Mouse (Mus musculus): ENCODE data around the gene Gtf2ird1.
"Not testable (repeated sequence)": the region's sequence is repeated elsewhere in the genome, so short reads cannot be mapped to it uniquely, and the experiment has no call there.

Gtf2ird1 gene

DNA sequence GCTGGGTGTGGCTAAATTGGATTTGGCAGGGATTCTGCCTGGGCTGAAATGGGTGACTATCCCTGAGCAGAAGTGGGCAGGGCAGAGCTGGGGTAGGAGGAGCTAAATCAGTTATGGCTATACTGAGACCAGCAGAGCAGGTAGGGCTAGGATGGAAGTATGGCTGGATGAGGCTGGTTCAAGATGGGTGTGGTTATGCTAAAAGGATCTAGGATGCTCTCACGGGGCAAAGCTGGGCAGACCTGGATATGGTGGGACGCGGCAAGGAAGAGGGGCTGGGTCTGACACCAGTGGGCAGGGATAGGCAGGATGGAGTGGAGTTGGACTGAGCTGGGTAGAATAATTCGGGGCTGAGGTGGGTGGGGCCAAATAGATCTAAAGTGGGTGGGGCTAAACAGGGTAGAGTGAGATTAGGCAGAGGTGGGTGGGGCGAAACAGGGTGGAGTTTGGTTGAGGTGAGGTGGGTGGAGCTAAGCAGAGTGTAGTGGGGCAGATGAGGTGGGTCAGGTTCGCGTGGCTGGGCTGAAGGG lies 46.1 kb downstream of the Gtf2ird1 start:
- DNase-seq (ENCODE audit: low spot score in 2 of 2) = no peak

DNA sequence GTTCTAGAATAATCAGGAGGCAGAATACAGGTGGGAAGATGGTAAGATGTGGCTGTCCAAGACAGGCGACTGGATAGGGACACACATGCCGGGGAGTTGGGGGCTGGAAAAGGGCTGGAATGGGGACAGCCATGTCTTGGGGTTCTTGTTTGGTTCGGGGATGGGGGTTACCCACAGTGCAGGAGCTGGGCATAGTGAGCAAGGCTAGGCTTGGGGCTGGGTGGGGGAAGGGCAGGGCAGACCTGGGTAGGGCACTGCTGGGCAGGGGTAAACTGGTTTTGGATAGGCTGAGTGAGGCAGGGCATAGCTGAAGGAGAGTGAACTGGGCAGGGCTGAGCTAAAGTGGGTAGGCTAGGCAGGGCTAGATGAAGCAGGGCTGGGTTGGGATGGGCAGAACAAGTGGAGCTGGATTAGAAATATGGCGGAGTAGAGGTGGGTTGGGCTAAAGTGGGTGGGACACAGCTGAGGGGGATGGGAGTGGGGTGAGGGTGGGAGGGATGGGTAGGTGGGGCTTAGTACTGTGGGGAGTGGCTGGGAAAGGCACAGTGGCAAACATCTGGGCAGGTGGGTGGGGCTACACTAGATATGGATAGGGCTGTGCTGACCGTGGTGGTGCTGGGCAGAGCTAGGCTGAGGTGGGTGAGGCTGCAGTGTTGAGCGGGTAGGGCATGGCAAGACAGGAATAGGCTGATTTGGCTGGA lies 46.8 kb downstream of the Gtf2ird1 start:
- no peak for DNase-seq (ENCODE audit: low spot score in 2 of 2)

DNA sequence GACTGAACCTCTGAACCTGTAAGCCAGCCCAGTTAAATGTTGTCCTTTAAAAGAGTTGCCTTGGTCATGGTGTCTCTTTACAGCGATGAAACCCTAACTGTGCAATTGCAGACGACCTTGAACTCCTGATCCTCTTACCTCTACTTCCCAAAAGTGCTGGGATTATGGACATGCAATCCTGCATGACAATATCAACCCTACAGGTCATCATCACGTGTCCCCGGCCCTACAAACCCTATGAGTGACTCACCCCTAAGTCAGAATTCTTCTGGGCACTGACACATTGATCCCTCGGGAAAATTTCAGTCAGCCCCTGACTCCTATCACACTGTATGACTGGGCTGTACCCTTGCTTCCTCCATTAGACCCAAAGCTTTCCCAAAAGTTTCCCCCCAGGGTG lies 48.4 kb downstream of the Gtf2ird1 start:
- DNase-seq (ENCODE audit: low spot score in 2 of 2) = no peak

DNA sequence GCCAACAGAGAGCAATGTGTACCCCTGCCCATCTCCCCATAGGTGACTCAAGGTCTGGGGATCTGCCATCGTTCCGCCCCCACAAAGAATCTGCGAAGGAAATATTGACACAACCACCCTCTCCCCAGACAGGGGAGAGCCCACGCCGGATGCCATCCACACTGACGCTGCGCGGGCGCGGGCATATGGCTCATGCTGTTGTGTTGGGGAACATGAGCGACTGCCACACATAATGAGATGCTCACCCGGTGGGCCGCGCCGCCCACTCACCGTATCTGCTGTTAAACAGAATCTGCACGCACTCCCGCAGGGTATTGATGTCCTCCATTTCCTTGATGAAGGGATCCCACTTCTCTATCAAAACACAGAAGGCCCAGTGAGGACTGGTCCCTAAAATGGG lies 54.7 kb downstream of the Gtf2ird1 start:
- DNase-seq (ENCODE audit: low spot score in 2 of 2) = no peak

DNA sequence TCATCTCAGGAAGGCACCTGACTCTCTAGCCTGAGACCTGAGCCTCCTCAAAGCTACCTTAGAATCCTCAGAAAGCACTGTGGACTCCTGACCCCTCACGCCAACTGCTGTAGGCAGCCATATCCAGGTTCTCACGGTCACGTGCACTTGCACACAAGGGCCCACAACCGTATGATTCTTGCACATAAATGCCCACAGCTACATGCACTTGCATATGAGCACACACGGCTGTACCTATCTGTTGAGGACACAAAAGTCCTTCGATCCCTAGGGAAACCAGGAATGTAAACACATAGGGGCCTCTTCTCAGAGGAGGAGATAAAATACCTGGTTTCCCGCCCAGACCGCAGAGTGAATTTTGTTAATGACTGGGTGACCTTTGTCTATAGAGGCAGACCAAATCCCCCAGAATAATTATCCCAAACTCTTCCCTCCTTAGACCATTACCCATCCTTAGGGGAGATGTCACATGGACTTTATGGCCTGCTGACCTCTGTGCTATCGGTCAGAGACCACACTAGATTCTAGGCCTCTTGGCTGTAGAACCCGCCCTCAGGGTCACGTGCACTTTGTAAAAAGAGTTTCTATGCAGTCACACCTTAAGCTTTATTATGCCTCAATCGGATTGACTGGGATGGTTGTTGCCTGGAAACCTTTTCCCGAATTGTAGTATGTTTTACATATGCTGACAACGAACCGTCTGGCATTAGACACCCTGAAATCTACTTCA lies 58.9 kb downstream of the Gtf2ird1 start:
- DNase-seq (ENCODE audit: low spot score in 2 of 2) = no peak

DNA sequence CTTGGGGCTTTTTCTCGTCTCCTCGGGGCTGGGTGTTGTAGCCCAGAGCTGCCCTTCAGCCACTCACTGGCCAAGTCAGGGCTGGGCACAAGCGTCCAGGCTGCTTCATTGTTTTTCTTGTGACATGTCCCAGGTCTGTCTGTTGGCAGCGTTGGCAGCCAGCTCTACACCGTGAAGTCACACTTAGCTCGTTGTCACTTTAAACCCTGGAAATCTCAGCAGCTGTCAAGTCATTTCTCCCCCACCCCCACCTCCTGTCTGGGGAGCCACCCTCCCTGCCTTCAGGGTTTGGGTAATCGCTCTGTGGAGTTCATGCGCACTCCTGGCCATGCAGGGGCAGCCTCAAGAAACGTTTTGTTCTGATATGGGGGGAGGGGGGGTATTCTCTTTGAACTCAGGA lies 60.0 kb downstream of the Gtf2ird1 start:
- no peak for DNase-seq (ENCODE audit: low spot score in 2 of 2)

DNA sequence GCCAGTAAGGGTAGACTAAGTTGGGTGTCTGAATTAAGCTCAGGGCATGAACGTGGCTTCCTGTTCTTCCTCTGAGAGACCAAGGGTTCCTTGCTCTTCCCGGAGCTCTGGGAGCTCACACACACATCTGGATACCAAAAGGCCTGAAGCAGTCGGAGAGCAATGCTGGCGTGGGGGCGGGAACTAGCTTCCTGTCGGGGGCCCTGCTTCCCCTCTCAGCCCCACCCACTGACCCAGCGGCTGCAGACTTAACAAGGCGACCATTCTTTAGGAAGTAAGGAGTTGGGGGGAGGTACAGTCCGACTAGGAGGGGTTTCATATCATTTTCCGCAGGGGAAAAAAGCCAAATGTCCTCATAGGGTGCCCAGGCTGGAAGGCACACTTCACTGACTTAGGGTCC lies 61.9 kb downstream of the Gtf2ird1 start:
- DNase-seq (ENCODE audit: low spot score in 2 of 2) = no peak

DNA sequence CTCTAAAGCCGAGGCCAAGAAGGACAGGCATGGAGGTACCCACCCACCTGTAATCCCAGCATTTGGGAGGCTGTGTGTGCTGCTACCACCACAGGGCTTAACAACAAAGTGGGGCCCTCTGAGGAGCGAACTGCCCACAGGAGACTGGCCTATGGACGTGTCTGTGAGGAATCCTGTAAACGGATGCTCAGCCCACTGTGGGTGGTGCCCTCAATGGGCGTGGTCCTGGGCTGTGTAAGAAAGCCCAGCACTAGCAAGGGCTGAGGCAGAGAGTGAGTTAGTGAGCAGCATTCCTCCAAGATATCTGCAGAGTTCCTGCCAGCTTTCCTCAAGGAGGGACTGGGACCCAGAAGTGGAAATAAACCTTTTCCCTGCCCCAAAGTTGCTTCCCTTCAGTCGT lies 62.9 kb downstream of the Gtf2ird1 start:
- DNase-seq (ENCODE audit: low spot score in 2 of 2) = no peak

DNA sequence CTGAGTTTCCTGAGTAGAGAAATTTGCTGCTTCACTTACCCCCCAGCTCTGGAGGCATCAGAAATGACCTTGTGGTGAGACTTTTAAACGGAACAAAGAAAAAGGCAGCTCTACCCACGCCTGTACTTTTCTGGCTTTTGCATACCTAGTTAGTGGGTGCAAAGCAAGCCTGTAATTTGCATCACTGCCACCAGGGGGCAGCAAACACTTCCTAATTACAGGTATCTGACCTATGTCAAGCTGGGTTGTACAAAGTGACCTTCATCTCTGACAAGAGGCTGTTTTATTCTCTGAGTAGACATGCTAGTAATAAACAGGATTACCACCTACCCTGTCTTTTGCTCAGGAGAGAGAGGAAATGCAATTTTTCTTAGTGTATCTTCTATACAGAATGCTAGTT lies 71.4 kb downstream of the Gtf2ird1 start:
- peak; percentile 74 to 80 for DNase-seq (ENCODE audit: low spot score in 2 of 2)

DNA sequence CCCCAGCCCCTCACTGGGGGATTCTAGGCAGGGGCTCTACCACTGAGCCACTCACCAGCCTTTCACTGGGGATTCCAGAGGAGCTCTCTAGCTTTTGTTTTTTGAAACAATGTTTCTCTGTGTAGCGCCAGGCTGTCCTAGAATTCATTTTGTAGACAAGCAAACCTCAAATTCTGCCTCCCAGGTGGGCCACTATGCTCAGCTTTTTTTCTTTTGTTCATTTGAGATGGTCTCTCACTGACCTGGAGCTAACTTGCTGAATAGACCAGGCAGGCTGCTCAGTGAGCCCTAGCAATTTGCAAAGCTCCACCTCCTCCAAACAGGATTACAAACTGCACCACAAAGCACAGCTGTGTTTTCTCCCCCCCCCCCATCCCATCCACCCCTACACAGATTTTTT lies 81.3 kb downstream of the Gtf2ird1 start:
- no peak for DNase-seq (ENCODE audit: low spot score in 2 of 2)

DNA sequence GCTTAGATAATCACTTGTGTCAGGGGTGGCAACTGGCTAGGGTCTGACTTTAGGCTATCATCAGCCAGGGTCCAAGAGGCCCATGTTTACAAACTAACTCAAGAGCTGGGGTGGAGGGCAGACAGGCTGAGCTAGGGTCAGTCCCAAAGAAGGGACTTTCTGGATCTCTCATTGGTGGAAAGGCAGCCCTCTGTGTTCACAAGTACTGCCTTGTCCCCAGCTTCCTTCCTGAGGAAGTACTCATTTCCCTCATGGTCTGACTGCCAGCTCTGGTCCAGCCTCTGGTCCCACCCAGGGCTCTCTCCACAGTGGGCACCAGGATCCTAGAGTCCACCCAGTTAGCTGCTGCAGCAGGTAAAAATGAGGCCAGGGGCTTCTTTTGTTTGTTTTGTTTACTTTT lies 82.0 kb downstream of the Gtf2ird1 start:
- DNase-seq (ENCODE audit: low spot score in 2 of 2) = no peak

DNA sequence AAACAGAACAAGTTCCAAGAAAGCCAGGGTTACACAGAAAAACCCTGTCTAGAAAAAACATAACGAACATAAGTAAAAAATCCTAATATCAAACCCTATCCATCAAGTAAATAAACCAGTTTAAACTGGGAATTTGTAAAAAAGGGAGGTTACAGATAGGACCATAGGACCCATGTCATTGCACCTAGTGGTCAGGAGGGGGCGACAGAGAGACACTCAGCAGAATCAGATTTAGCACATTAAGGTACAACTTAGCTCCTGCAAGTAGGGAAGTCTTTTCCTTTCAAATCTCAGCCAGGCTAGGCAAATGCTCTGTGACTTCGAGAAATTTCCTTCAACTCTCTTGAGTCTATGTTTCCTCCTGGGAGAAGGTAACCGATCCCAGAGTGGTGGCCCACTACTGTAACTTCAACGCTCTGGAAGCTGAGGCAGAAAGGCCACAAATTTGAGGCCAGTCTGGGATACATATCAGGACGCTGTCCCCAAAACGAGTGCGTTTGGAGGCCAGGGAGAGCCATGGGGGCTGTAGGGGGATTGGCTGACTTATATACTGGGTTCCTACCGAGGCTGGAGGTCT lies 82.5 kb downstream of the Gtf2ird1 start:
- DNase-seq (ENCODE audit: low spot score in 2 of 2) = peak; percentile 41 to 52

DNA sequence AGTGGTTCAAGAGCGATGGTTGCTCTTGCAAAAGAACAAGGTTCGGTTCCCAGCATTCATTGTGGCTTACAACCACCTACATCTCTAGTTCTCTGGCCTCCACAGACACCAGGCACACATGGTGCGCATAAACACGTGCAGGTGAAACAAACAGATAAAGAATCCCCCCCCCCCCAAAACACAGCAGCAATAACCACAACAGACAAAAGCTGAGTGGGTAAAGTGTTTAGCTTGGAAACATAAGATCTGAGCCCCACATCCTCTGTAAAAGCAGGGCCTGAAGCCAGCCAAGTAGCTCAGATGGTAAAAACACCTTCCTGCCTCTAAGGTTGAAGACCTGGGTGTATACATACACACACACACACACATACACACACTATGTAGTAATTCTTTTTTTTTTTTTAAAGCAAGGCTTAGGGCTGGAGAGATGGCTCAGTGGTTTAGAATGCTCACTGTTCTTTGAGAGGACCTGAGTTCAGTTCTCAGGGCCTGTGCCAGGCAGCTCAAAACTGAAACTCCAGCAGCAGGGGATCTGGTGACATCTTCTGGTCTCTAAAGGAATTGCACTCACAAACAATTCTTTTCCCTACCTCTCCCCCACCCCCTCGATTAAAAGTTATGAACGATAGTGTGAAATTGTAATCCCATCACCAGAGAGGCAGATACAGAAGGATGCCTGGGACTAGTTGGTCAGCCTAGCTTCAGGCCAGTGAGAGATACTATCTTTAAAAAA lies 83.4 kb downstream of the Gtf2ird1 start:
- no peak for DNase-seq (ENCODE audit: low spot score in 2 of 2)

DNA sequence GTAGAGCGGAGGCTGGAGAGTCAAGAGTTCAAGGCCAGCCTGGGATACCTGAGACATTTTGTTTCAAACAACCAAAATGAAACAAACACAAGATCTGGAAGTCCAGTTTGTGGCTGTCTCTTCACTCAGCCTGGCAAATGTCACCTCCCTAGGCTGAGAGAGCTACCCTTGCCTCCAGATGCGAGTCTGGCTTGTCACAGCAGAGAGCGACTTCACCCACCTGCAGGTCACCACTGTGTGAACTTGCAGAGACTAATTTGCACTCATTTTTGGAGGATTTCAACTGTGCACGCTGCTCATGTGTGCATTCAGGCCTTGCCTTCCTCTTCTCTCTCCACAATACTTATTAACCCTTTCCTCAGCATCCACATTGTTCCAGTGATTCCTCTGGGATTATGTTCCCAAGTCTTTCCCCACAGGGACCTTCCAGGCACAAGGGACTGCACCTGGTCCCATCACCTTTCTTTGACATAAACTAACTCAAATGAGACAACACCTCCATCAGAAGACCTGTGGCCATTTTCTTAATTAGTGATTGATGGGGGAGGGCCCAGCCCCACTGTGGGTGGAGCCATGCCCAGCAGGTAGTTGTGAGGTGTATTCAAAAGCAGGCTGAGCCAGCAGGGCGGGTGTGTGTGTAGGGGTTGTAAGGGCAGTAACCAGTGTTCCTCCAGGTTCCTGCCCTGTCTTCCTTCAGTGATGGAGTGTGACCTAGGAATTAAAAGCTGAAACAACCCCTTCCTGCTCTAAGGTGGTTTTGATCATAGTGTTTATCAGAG lies 84.8 kb downstream of the Gtf2ird1 start:
- DNase-seq (ENCODE audit: low spot score in 2 of 2) = no peak

DNA sequence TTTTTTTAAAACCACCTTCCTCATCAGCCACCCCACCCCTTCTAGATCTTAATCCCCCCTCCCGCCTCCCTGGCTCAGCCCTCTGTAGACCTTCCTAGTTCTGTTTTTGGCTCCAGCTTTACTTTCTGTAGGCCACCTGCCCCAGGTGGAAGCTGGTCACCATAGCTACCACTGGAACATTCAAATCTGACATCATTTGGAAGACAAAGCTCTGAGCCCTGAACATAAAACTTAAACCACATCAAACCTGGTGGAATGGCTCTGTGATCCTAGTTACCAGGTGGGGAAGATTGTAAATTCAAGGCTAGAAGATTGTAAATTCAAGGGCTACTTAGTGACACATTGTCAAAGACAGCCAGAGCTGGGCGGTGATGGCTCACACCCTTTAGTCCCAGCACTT lies 85.7 kb downstream of the Gtf2ird1 start:
- DNase-seq (ENCODE audit: low spot score in 2 of 2) = no peak

DNA sequence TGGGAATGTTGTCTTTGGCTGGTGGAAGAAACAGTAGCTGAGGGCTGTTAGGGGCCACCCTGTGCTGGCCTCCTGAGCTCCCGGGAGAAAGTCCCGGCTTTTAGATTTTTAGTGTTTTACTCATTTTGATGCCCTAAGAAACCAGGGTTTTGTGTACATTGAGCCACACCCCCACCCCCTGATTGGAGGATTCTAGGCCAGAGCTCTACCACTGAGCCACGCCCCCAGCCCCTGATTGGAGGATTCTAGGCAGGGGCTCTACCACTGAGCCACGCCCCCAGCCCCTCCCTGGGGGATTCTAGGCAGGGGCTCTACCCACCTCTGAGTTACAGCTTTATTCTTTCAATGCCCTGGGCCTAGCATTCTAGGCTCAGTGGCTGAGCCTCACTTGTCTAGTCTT lies 97.4 kb downstream of the Gtf2ird1 start:
- DNase-seq (ENCODE audit: low spot score in 2 of 2) = no peak

DNA sequence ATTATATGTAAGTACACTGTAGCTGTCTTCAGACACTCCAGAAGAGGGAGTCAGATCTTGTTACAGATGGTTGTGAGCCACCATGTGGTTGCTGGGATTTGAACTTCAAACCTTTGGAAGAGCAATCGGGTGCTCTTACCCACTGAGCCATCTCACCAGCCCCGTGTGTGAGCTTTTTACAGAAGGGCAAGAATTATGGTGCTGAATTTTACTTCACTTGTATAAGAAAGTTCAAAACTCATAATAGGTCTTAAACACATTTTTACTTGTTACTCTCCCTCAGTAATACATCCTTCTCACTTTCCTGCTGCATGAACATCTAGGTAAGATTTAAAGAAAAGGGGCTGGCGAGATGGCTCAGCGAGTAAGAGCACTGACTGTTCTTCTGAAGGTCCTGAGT lies 101.1 kb downstream of the Gtf2ird1 start:
- DNase-seq (ENCODE audit: low spot score in 2 of 2) = not testable (repeated sequence)

DNA sequence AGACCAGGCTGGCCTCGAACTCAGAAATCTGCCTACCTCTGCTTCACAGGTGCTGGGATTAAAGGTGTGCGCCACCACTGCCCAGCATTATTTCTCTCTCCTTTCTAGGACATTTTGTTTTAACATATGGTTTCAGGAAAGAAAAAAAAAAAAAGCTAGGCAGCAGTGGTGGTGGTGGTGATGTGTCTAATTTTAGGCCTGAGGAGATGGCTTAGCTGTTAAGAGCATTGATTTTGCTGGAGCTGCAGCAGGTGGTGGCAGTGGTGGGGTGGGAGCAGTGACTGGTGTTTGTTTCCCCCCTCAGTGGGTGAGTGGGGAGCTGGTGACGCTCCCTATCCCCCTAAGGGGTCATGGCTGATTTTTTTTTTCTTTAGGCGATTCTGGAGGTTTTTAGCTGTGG lies 103.4 kb downstream of the Gtf2ird1 start:
- DNase-seq (ENCODE audit: low spot score in 2 of 2) = no peak

DNA sequence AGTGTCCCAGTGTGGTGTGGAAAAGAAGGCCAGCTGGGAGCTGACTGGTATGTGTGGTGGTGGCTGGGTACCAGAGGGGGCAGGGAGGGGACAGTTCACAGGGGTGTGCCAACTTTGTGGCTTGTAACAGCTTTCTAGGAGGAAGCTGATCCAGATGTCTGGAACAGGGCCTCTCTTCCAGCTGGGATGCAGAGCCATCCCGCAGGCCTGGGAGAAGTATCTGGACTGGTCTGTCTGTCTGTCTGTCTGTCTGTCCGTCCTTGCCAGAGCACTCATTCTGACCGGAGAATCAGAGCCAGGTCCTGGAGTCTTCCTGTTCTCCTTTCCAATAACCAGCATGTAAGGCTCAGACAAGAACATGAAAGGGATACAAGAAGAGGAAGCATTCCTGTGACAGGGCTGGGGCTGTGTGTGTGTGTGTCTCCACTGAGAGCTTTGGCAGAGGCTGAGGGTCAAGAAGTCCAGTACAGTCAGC lies 104.0 kb downstream of the Gtf2ird1 start:
- DNase-seq (ENCODE audit: low spot score in 2 of 2) = no peak

DNA sequence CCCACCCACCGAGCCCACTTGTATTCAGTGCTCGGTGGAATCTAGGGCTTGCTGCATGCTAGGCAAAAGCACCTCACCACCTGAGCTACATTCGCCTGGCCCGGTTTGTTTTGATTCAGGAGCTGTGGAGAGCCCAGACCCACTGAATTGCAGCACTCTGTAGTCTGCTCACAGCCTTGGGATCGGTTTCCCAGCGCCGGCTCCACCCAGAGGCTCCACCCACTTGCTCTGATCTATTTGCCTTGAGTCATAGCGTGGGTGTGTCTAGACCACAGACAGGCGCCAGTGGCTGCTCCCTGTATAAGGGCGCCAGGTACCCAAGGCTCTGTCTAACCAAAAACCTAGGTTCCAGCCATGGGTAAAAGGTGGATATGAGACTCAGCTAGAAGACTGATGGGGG lies 105.9 kb downstream of the Gtf2ird1 start:
- no peak for DNase-seq (ENCODE audit: low spot score in 2 of 2)

DNA sequence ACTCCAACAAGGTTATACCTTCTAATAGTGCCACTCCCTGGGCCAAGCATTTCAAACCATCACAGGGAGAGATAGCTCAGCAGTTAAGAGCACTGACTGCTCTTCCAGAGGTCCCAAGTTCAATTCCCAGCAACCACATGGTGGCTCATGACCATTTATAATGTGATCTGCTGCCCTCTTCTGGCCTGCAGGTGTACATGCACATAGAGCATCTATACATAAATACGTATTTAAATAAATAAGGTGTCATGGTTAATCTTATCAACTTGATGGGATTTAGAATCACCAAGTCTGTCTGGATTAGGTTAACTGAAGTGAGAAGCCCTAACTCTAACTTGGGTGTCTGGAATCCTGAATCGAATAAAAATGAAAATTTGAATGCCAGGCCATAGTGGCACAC lies 109.5 kb downstream of the Gtf2ird1 start:
- DNase-seq (ENCODE audit: low spot score in 2 of 2) = no peak
